Mouse (Mus musculus) midbrain, embryonic 11.5 days (tissue): ENCODE data around the gene Hcrtr1. TPM values are rescaled to one million over a fixed set of nuclear protein-coding genes. Genes with fewer than 3 reads are reported as not detected.
A peak's percentile ranks its signal among the peaks of the same experiment; 100 is the strongest.

Source experiments
- ATAC-seq: fragments of 200-750 bp; cut with Nextera tagmentation; 2 replicates; pipeline ENCODE4 v1.8.0; 2017; ENCODE audit warnings: moderate TSS enrichment, moderate library complexity; ENCODE audit not compliant: low FRiP score
- DNase-seq: peaks from one replicate; pipeline ENCODE4 v3.0.0; 2015; ENCODE audit warnings: low spot score; ENCODE audit errors: missing footprints
- H3K27ac ChIP-seq: fragments of 300-500 bp; sonication (generic); 2 replicates; pipeline ENCODE4 v1.5.1; 2014; ENCODE audit warnings: low read depth, low read length
- H3K27me3 ChIP-seq: fragments of 300-500 bp; sonication (generic); 2 replicates; pipeline ENCODE4 v1.6.1; 2014; ENCODE audit warnings: mild to moderate bottlenecking, low read length, moderate library complexity, mixed read lengths; ENCODE audit not compliant: control insufficient read depth, insufficient read depth
- H3K36me3 ChIP-seq: fragments of 300-500 bp; sonication (generic); 2 replicates; pipeline ENCODE4 v1.6.1; 2014; ENCODE audit warnings: mild to moderate bottlenecking, low read length, moderate library complexity, mixed read lengths; ENCODE audit not compliant: control insufficient read depth, insufficient read depth
- H3K4me1 ChIP-seq: fragments of 300-500 bp; sonication (generic); 2 replicates; pipeline ENCODE4 v1.6.1; 2014; ENCODE audit warnings: low read length; ENCODE audit not compliant: control insufficient read depth, insufficient read depth
- H3K4me2 ChIP-seq: fragments of 300-500 bp; sonication (generic); 2 replicates; pipeline ENCODE4 v1.6.1; 2014; ENCODE audit warnings: mild to moderate bottlenecking, moderate library complexity
- H3K4me3 ChIP-seq: fragments of 300-500 bp; sonication (generic); 2 replicates; pipeline ENCODE4 v1.5.1; 2014; ENCODE audit warnings: low read depth, low read length
- H3K9ac ChIP-seq: fragments of 300-500 bp; sonication (generic); 2 replicates; pipeline ENCODE4 v1.6.1; 2014; ENCODE audit warnings: low read length
- H3K9me3 ChIP-seq: fragments of 300-500 bp; sonication (generic); 2 replicates; pipeline ENCODE4 v1.6.1; 2016; ENCODE audit warnings: low read length; ENCODE audit not compliant: control insufficient read depth
- WGBS: fragments of 180-500 bp; shearing (Covaris S2); extraction: QIAGEN DNeasy Blood & Tissue Kit; methylation state at CpG from one replicate; pipeline ENCODE4 v1.1.7; 2014; 5-methylcytosine and 5-hydroxymethylcytosine counted together
- polyA plus RNA-seq: library from polyadenylated mRNA; unstranded; fragments of >200 nt; fragmentation: Nextera tagmentation; extraction: Ambion mirVana; gene quantifications from 2 replicates; pipeline ENCODE4 v1.2.1, GENCODE M21; 2014

The Hcrtr1 gene
- polyA plus RNA-seq, 1 experiment from 2014 or later: 0.18 TPM

- Histone ChIP-seq H3K9me3 (no peaks in the 10 kb centered on the region), H3K4me3 (no peak overlapping the region), H3K4me1 (peaks cover 13% of the 10 kb centered on the region), H3K36me3 (no peaks in the 10 kb centered on the region), H3K27ac (no peak overlapping the region), H3K27me3 (peaks cover 18% of the 10 kb centered on the region), H3K4me2 (no peak overlapping the region), H3K9ac (no peak overlapping the region)
- WGBS: 90% methylated on average over 4 of the region's 4 CpGs
- DNase-seq (no peak), ATAC-seq (no peak)
These were observed 31.2 kb upstream of the Hcrtr1 start for GRCm38 (mm10) chr4:130170362-130170761.

- Histone ChIP-seq H3K4me2 (no peak overlapping the region), H3K4me3 (no peak overlapping the region), H3K36me3 (no peaks in the 10 kb centered on the region), H3K27ac (no peak overlapping the region), H3K27me3 (peaks cover 11% of the 10 kb centered on the region), H3K9me3 (no peaks in the 10 kb centered on the region), H3K4me1 (peaks cover 4% of the 10 kb centered on the region), H3K9ac (no peak overlapping the region)
- no peak for ATAC-seq
- 83% methylated on average over 16 of the region's 16 CpGs for WGBS
- no peak for DNase-seq
These were observed 30.3 kb upstream of the Hcrtr1 start for GRCm38 (mm10) chr4:130169411-130169971.

- Histone ChIP-seq H3K9me3 (no peaks in the 10 kb centered on the region), H3K4me3 (no peak overlapping the region), H3K4me2 (no peak overlapping the region), H3K27ac (no peak overlapping the region), H3K4me1 (peaks cover 2% of the 10 kb centered on the region; the same call in 1 of the 2 replicates), H3K36me3 (no peaks in the 10 kb centered on the region), H3K27me3 (peaks cover 11% of the 10 kb centered on the region), H3K9ac (no peak overlapping the region)
- ATAC-seq (no peak), DNase-seq (peak; percentile 91)
- 38% methylated on average over 16 of the region's 16 CpGs for WGBS
These were observed 29.4 kb upstream of the Hcrtr1 start for GRCm38 (mm10) chr4:130168280-130169183.

GRCm38 (mm10) chr4:130167814-130168213 is 28.7 kb upstream of the Hcrtr1 start:
- no peak overlapping the region for H3K27ac ChIP-seq
- 45% methylated on average over 9 of the region's 9 CpGs for WGBS
- H3K4me1 ChIP-seq: peaks cover 6% of the 10 kb centered on the region; the same call in 1 of the 2 replicates
- no peaks in the 10 kb centered on the region for H3K9me3 ChIP-seq
- H3K27me3 ChIP-seq: peaks cover 11% of the 10 kb centered on the region
- DNase-seq (no peak), ATAC-seq (no peak)
- no peaks in the 10 kb centered on the region for H3K36me3 ChIP-seq
- H3K4me2 ChIP-seq: peak overlapping the region; percentile 3; the same call in 1 of the 2 replicates
- H3K4me3 ChIP-seq: no peak overlapping the region
- no peak overlapping the region for H3K9ac ChIP-seq

- Histone ChIP-seq H3K4me2 (peak overlapping the region; percentile 3; the same call in 1 of the 2 replicates), H3K27ac (no peak overlapping the region), H3K36me3 (no peaks in the 10 kb centered on the region), H3K9me3 (no peaks in the 10 kb centered on the region), H3K27me3 (peaks cover 11% of the 10 kb centered on the region), H3K4me3 (no peak overlapping the region), H3K4me1 (peaks cover 6% of the 10 kb centered on the region; the same call in 1 of the 2 replicates), H3K9ac (no peak overlapping the region)
- DNase-seq: no peak
- no peak for ATAC-seq
- 55% methylated on average over 22 of the region's 22 CpGs for WGBS
These were observed 28.2 kb upstream of the Hcrtr1 start for GRCm38 (mm10) chr4:130167321-130167720.

- H3K4me2 ChIP-seq: no peak overlapping the region
- no peak overlapping the region for H3K4me3 ChIP-seq
- ATAC-seq: no peak
- peaks cover 6% of the 10 kb centered on the region; the same call in 1 of the 2 replicates for H3K4me1 ChIP-seq
- DNase-seq: no peak
- H3K27ac ChIP-seq: no peak overlapping the region
- peaks cover 12% of the 10 kb centered on the region for H3K27me3 ChIP-seq
- no peaks in the 10 kb centered on the region for H3K36me3 ChIP-seq
- no peaks in the 10 kb centered on the region for H3K9me3 ChIP-seq
- WGBS: 76% methylated on average over 8 of the region's 8 CpGs
- no peak overlapping the region for H3K9ac ChIP-seq
These were observed 27.4 kb upstream of the Hcrtr1 start for GRCm38 (mm10) chr4:130166592-130166991.

- peaks cover 15% of the 10 kb centered on the region for H3K27me3 ChIP-seq
- DNase-seq (no peak), ATAC-seq (no peak)
- no peak overlapping the region for H3K9ac ChIP-seq
- WGBS: 81% methylated on average over 17 of the region's 18 CpGs
- no peaks in the 10 kb centered on the region for H3K9me3 ChIP-seq
- no peak overlapping the region for H3K27ac ChIP-seq
- peaks cover 6% of the 10 kb centered on the region; the same call in 1 of the 2 replicates for H3K4me1 ChIP-seq
- H3K4me3 ChIP-seq: no peak overlapping the region
- no peaks in the 10 kb centered on the region for H3K36me3 ChIP-seq
- H3K4me2 ChIP-seq: no peak overlapping the region
These were observed 26.9 kb upstream of the Hcrtr1 start for GRCm38 (mm10) chr4:130166061-130166460.

GRCm38 (mm10) chr4:130164121-130164520 is 25.0 kb upstream of the Hcrtr1 start:
- Histone ChIP-seq H3K27me3 (peaks cover 15% of the 10 kb centered on the region), H3K36me3 (no peaks in the 10 kb centered on the region), H3K27ac (no peak overlapping the region), H3K4me1 (peaks cover 6% of the 10 kb centered on the region; the same call in 1 of the 2 replicates), H3K4me3 (no peak overlapping the region), H3K4me2 (no peak overlapping the region), H3K9ac (no peak overlapping the region), H3K9me3 (no peaks in the 10 kb centered on the region)
- ATAC-seq: no peak
- WGBS: 75% methylated on average over 6 of the region's 6 CpGs
- no peak for DNase-seq

GRCm38 (mm10) chr4:130163391-130163861 is 24.3 kb upstream of the Hcrtr1 start:
- peak overlapping the region; percentile 35 for H3K9ac ChIP-seq
- no peak for ATAC-seq

More at GRCm38 (mm10) chr4:130163391-130163861, 24.3 kb upstream of the Hcrtr1 start:
- peak; percentile 91 for DNase-seq
- H3K9me3 ChIP-seq: no peaks in the 10 kb centered on the region
- WGBS: 8% methylated on average over 20 of the region's 20 CpGs
- peaks cover 6% of the 10 kb centered on the region; the same call in 1 of the 2 replicates for H3K4me1 ChIP-seq
- H3K27ac ChIP-seq: no peak overlapping the region
- peak overlapping the region; percentile 17 for H3K4me2 ChIP-seq
- H3K4me3 ChIP-seq: no peak overlapping the region
- no peaks in the 10 kb centered on the region for H3K36me3 ChIP-seq
- peaks cover 15% of the 10 kb centered on the region for H3K27me3 ChIP-seq
